Mouse (Mus musculus) T-helper 17 cell (primary cell): ENCODE measurements around the gene Foxp4.

Source experiments
- in situ Hi-C, 2 experiments: fragments of 300-600 bp; cut with MboI, MseI; formaldehyde crosslinking; loops; 1 replicate in 1 of 2; 2 replicates in 1 of 2; pipeline ENCODE4 v1.15.1; 2025; ENCODE audit warnings: high pct_unique_total_duplicates in 2 of 2

The Foxp4 gene

GRCm38 (mm10) chr17:47899156-47899555 is 25.3 kb downstream of the Foxp4 start:
- in situ Hi-C loops: no loop called here

- in situ Hi-C loops: no loop called here
These were observed 26.3 kb downstream of the Foxp4 start for GRCm38 (mm10) chr17:47897956-47898752.

GRCm38 (mm10) chr17:47889727-47890126 is 34.7 kb downstream of the Foxp4 start:
- in situ Hi-C loops: no loop called here

DNA sequence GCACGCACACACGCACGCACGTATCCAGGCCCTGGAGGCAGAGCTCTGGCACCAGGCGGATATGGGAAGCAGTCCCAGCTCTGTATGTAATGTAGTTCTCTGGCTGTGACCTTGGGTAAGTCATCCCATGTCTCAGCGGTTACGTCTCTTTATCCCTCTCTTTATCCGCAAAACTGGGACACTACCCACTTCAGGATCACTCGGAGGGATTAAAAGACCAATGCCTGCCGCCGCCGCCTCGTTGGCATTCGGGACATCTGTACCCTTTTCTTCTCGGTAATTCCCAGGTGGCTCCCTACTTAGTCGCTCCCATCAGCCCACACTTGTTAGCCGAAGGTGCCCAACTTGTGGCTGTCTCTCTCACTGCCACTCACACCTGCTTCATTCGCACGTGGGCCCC is 35.2 kb downstream of the Foxp4 start:
- in situ Hi-C loops: no loop called here

- in situ Hi-C loops: no loop called here
These were observed 35.8 kb downstream of the Foxp4 start for GRCm38 (mm10) chr17:47888641-47889040.

DNA sequence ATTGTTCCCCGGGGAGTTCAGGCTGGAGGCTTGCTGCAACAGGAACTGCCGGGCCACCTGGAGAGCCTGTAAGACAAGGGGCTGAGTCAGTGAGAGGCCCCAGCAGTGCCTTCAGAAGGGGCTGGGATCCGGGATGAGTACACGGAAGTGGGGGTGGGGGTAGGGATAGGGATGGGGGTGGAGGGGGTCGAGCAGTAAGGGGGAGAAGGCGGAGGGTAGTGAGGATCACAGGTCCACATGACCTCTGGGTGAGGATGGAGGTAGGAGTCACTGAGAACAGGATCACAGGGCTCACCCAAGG is 36.3 kb downstream of the Foxp4 start:
- in situ Hi-C loops: no loop called here

GRCm38 (mm10) chr17:47887381-47888154 is 36.9 kb downstream of the Foxp4 start:
- in situ Hi-C loops: no loop called here

GRCm38 (mm10) chr17:47883099-47883498 is 41.3 kb downstream of the Foxp4 start:
- in situ Hi-C loops: no loop called here

DNA sequence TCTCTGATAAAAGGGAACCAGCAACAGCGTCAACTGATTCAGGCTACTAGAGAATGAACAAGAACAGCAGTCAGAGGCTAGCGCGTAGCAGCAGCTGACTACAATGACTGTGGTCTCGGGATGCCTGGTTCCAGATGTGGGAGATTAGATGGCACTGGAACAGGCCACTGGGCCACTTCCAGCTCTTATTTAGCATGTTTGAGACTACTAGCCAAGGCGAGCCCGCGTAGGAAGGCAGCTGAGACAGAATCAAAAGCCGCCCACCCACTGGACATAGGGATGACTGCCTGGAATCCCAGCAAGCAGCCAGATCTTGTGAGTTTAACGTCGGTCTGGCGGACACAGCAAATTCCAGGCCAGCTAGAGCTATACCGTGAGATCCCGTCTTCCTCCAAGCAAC is 43.1 kb downstream of the Foxp4 start:
- in situ Hi-C loops: no loop called here

GRCm38 (mm10) chr17:47879207-47879606 is 45.2 kb downstream of the Foxp4 start:
- in situ Hi-C loops: no loop called here

DNA sequence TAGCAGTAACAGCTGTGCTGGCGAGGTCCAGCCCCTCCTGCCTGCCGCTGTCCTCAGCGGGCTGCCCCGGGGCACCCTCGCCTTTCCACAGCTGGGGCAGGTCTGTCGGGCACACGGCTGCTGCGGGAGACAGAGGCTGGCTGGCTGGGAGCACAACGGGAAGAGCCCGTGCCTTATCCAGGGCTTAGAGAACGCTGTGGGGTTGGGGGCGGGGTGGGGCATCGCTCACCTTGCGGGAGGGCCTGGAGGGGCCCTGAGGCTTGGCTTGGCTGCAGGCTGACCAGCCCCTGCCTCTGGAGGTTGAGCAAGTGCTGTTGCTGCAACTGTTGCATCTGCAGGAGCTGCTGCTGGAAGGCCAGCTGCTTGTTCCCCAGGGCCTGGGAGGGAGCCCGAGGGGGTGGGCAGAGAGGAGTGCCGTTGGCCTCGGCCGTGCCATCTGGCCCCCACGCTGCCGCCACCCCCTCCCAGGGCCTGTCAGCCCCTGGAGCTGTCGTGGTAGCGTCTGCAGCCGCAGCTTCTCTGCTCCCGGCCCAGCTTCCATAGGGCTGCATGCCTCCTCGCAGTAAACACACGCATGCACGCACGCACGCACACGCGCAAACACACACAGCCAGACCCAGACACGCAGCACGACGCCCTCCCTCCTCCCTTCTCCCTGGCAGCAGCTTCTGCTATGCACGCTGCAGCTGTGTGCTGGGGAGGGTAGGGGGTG is 45.9 kb downstream of the Foxp4 start:
- in situ Hi-C loops: no loop called here

DNA sequence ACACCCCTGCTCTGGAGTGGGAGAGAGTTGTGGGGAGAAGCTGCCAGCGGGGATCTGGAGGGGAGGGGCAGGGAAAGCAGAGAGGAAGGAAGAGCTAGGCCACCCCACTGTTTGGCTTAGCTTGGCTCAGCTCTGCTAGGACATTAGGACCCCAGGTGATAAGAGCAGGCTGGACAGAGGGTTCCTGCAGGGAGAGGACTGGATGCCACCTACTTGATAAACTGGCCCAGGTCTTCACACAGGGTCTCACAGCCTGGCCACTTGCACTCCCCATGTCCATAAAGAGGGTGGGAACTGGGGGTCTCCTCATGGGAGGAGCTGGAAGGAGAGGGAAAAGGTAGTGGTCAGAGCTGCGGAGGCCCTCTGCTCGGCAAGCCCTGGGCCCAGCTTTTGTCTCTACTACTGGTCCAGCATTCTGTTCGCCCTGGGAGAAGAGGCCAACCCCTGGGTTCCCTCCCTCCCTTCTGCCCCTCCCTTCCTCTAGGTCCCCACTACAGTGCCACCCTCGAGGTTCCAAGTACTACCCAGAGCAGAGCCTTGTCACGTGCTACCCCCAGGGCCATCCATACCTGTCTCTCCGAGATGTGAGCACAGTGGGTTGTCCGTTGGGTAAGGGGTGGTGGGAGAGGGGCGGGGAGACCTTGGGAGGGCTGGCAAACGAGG is 46.6 kb downstream of the Foxp4 start:
- in situ Hi-C loops: no loop called here

GRCm38 (mm10) chr17:47876776-47877714 is 47.4 kb downstream of the Foxp4 start:
- in situ Hi-C loops: no loop called here

DNA sequence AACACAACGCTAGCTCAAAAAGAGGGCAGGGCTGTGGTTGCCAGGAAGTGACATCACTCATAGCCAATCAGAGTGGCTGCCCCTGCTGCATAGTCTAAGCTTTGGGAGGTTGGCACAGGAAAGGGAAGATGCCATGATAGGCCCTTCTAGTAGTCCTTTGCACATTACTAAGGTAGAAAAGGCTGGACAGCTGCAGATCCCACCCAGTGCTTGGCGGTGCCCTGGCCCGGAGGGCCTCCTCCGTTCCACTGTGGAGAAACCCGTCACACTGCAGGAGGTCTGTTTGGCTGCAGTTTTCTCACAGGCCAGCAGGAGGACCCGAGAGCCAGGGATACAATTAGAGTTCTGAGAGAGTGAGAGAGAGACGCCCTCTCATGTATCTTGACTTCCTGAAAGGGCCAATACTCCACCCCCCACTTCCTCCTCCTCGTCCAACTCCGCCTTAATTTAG is 51.1 kb downstream of the Foxp4 start:
- in situ Hi-C loops: no loop called here

GRCm38 (mm10) chr17:47872311-47873011 is 52.0 kb downstream of the Foxp4 start:
- in situ Hi-C loops: no loop called here

- in situ Hi-C loops: loop anchor here (5.0 to 10.0 kb wide), 2 partner anchors 73 to 75 kb away; no protein-coding TSS in a partner anchor
These were observed 54.6 kb downstream of the Foxp4 start for GRCm38 (mm10) chr17:47869874-47870273.

DNA sequence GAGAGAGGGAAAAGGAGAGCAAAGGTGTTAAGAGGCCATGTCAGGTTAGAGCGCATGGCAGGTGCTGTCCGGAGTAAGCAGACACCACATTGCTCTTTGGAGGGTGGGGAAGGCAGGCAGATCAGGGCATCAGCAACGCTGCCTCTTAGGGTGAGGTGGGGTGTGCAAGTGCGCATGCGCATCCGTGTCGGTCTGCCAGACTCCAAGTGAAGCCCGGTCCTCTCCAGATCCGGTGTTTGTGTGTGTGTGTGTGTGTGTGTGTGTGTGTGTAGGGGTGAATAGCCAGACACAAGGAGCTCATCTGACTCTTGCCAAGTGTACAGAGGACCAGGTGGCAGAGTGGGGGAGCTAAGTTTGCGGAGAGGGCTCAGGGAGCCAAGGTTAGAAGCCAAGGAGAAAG is 58.4 kb downstream of the Foxp4 start:
- in situ Hi-C loops: loop anchor here (5.0 to 10.0 kb wide), 2 partner anchors 69 to 71 kb away; no protein-coding TSS in a partner anchor

DNA sequence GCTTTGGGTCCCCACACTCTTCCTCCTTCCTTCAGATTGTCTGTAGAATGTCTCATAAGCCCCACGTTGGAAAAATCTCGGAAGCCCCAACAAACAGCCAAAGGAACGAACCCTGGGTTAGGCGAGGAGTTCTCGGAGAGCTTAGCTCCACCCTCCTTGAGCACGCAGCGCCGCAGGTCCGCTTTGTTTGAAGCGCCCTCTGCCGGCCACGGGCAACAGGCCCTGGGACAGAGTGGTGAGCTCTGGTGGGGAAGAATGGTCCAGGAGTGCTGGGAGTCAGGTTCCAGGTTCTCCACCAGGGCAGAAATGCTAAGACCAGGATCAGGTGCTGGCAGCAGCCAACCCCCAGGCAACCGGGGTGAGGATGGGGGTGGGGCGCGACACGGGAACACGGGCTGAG is 59.9 kb downstream of the Foxp4 start:
- in situ Hi-C loops: loop anchor here in 1 of 2 experiments (10.0 kb wide), 1 partner anchor 70 kb away; no protein-coding TSS in a partner anchor

DNA sequence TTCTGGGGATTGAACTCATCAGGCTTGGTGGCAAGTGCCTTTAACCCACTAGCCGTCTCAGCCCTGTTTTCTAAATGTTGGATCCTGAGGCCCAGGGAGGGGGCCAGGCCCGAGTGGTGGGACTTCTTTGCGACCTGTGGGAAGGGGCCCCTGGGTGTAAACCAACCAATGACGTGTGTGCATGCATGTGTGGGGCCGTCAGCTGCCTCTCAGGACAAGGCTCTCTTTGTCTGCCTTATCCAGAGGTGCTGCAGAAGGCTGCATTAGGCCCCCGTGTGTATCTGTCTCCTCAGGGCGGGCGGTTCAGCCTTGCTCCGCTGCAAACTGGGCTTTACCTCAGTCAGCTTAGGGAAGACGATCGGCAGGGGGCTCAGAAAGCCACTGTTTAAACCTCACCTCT is 61.0 kb downstream of the Foxp4 start:
- in situ Hi-C loops: loop anchor here in 1 of 2 experiments (10.0 kb wide), 1 partner anchor 69 kb away; no protein-coding TSS in a partner anchor

- in situ Hi-C loops: loop anchor here in 1 of 2 experiments (10.0 kb wide), 1 partner anchor 68 kb away; no protein-coding TSS in a partner anchor
These were observed 61.4 kb downstream of the Foxp4 start for GRCm38 (mm10) chr17:47863023-47863422.
